12 mouse cellular contexts compared by ENCODE assay signal in the genomic region with DNA sequence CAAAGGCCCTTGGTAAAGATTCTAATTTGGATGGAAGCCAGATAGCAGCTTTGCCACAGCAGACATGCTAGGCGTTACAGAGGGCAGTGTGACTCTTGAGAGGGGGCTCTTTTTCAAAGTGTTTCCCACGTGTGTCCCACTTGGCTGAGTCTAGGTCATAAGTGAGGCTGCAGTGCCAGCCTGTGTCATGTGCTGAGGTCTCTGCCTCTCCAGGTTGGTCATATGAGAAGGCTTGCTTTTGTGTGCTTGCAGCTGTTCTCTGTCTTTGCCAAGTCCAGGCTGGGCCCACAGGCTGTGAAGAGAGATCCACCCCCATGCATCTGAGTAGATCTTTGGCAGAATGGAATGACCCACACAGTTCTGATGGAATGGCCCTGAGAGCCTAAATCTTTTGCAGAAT. TPM values are rescaled to one million over a fixed set of nuclear protein-coding genes. Genes with fewer than 3 reads are reported as not detected.
DNase-seq lines count a peak whose midpoint lies in the region; ATAC-seq and TF ChIP-seq lines count a peak whose summit lies in the region.
"Had no signal": no experiment of that assay in that cellular context is flagged by ENCODE, and none has a peak within 500 bp of the region (broad histone marks: within the 10 kb centered on the region; RNA-seq: fewer than 3 reads in every experiment).

No protein-coding gene starts in this region.

- WGBS in limb, embryonic 14.5 days, result 49% methylated on average over 2 of the region's 2 CpGs
- 44% methylated on average over 2 of the region's 2 CpGs for WGBS in stomach, postnatal 0 days

- no peak for TF ChIP-seq POLR2A in limb, embryonic 14.5 days (IDR thresholded peaks at IDR 0.05; ENCODE audit: borderline replicate concordance, extremely low read depth, insufficient read depth, insufficient read length)

- H3K9me3 ChIP-seq in limb, embryonic 14.5 days (ENCODE audit: control insufficient read depth, low read length), result no peaks in the 10 kb centered on the region
- no peaks in the 10 kb centered on the region for H3K9me3 ChIP-seq in stomach, postnatal 0 days (ENCODE audit: control insufficient read depth, low read length)
- H3K9me3 ChIP-seq: heart, embryonic 15.5 days; limb, embryonic 12.5 days; midbrain, embryonic 12.5 days had no signal

- H3K4me1 ChIP-seq in limb, embryonic 14.5 days (ENCODE audit: control insufficient read depth, insufficient read depth, low read length), result peaks cover 4% of the 10 kb centered on the region
- peaks cover 3% of the 10 kb centered on the region; the same call in 1 of the 2 replicates for H3K4me1 ChIP-seq in stomach, postnatal 0 days (replicated peaks; ENCODE audit: control insufficient read depth, insufficient read depth)

- no peak overlapping the region for H3K4me2 ChIP-seq in limb, embryonic 14.5 days (replicated peaks; ENCODE audit: low read depth, low read length, severe bottlenecking)
- no peak overlapping the region for H3K4me2 ChIP-seq in stomach, postnatal 0 days (replicated peaks; ENCODE audit: low read depth)
- H3K4me2 ChIP-seq: heart, embryonic 15.5 days; limb, embryonic 12.5 days; midbrain, embryonic 12.5 days had no signal

- peaks cover 19% of the 10 kb centered on the region for H3K36me3 ChIP-seq in limb, embryonic 14.5 days (ENCODE audit: control insufficient read depth, insufficient read depth, low read length)
- H3K36me3 ChIP-seq in stomach, postnatal 0 days (ENCODE audit: control insufficient read depth, insufficient read depth, low read length), result no peaks in the 10 kb centered on the region
- H3K36me3 ChIP-seq: heart, embryonic 15.5 days; midbrain, embryonic 12.5 days had no signal

- no peaks in the 10 kb centered on the region for H3K27me3 ChIP-seq in limb, embryonic 14.5 days (ENCODE audit: control insufficient read depth, insufficient read depth, low read length)
- H3K27me3 ChIP-seq in stomach, postnatal 0 days (ENCODE audit: control insufficient read depth, insufficient read depth, low read length), result no peaks in the 10 kb centered on the region
- H3K27me3 ChIP-seq: heart, embryonic 15.5 days; limb, embryonic 12.5 days had no signal

- no peak for TF ChIP-seq CTCF in stomach, postnatal 0 days (IDR thresholded peaks at IDR 0.05; ENCODE audit: low read depth)

- no peak for TF ChIP-seq EP300 in stomach, postnatal 0 days (optimal IDR thresholded peaks at IDR 0.05)

- no peak overlapping the region for H3K4me3 ChIP-seq in limb, embryonic 14.5 days (replicated peaks; ENCODE audit: low read length)
- H3K4me3 ChIP-seq in stomach, postnatal 0 days (ENCODE audit: low read depth, low read length), result no peak overlapping the region
- H3K4me3 ChIP-seq: heart, embryonic 15.5 days; limb, embryonic 12.5 days; midbrain, embryonic 12.5 days had no signal

- H3K27ac ChIP-seq in limb, embryonic 14.5 days (replicated peaks; ENCODE audit: low read depth, low read length), result no peak overlapping the region
- no peak overlapping the region for H3K27ac ChIP-seq in stomach, postnatal 0 days (replicated peaks)
- H3K27ac ChIP-seq: heart, embryonic 15.5 days; limb, embryonic 12.5 days; midbrain, embryonic 12.5 days had no signal

- DNase-seq in frontal cortex, postnatal 25 days (ENCODE audit: low spot score in 2 of 2), result no peak
- peak; percentile 14 for DNase-seq in lung, postnatal 36 days
- DNase-seq in lung, postnatal 14 days, result no peak
- DNase-seq in gastrocnemius, postnatal 25 days, result peak; percentile 59
- DNase-seq in limb, embryonic 14.5 days (ENCODE audit: low spot score), result peak; percentile 25
- DNase-seq in stomach, postnatal 0 days (ENCODE audit: low spot score), result no peak
- DNase-seq in spleen, postnatal 14 days (ENCODE audit: low spot score in 2 of 2), result no peak
- DNase-seq: thymus, postnatal 4 days had no signal

- peak; percentile 34; the same call in 1 of the 2 replicates for ATAC-seq in frontal cortex, adult (ENCODE audit: low TSS enrichment)
- peak; percentile 56 for ATAC-seq in limb, embryonic 14.5 days (ENCODE audit: low FRiP score, low read depth)
- ATAC-seq in stomach, postnatal 0 days (ENCODE audit: low FRiP score, low TSS enrichment), result no peak

- no peak overlapping the region for H3K9ac ChIP-seq in limb, embryonic 14.5 days (ENCODE audit: low read depth, low read length, severe bottlenecking)
- H3K9ac ChIP-seq in stomach, postnatal 0 days (ENCODE audit: low read length), result no peak overlapping the region
- H3K9ac ChIP-seq: heart, embryonic 15.5 days; limb, embryonic 12.5 days; midbrain, embryonic 12.5 days had no signal

RNA-seq across cellular contexts. Expression of gene Ppfibp2, which starts 2.4 kb away (rescaled TPM):
- total RNA-seq in gastrocnemius, postnatal 25 days (2021), result 10 to 100 TPM in 1 of 2 experiments, 1 to 10 TPM in 1; 8.0 to 15.2 TPM
- polyA plus RNA-seq in limb, embryonic 14.5 days (2012; rRNA removed), result 13.3 and 14.4 TPM in 2 replicates
- 12.9 and 14.4 TPM in 2 replicates for polyA plus RNA-seq in limb, embryonic 14.5 days (2014; fragmentation: Nextera tagmentation; extraction: Ambion mirVana)
- 17.8 and 19.2 TPM in 2 replicates for polyA plus RNA-seq in stomach, postnatal 0 days (2015; fragmentation: Nextera tagmentation; extraction: Ambion mirVana)

RNA-seq across cellular contexts. Expression of gene Olfml1, which starts 25.4 kb away (rescaled TPM):
- 1 to 10 TPM; 2.0 to 4.7 TPM for total RNA-seq in gastrocnemius, postnatal 25 days (2021)
- 23.0 and 23.9 TPM in 2 replicates for polyA plus RNA-seq in limb, embryonic 14.5 days (2012; rRNA removed)
- polyA plus RNA-seq in limb, embryonic 14.5 days (2014; fragmentation: Nextera tagmentation; extraction: Ambion mirVana), result 38.5 and 40.4 TPM in 2 replicates
- polyA plus RNA-seq in stomach, postnatal 0 days (2015; fragmentation: Nextera tagmentation; extraction: Ambion mirVana), result 10.2 and 11.0 TPM in 2 replicates

RNA-seq across cellular contexts. Expression of gene 5330417H12Rik, which starts 32.3 kb away (rescaled TPM):
- total RNA-seq in gastrocnemius, postnatal 25 days (2021), result not detected
- polyA plus RNA-seq in limb, embryonic 14.5 days (2012; rRNA removed), result not detected in 2 replicates
- not detected in 2 replicates for polyA plus RNA-seq in limb, embryonic 14.5 days (2014; fragmentation: Nextera tagmentation; extraction: Ambion mirVana)
- polyA plus RNA-seq in stomach, postnatal 0 days (2015; fragmentation: Nextera tagmentation; extraction: Ambion mirVana), result not detected in 2 replicates
- polyA plus RNA-seq: heart, embryonic 15.5 days; limb, embryonic 12.5 days; midbrain, embryonic 12.5 days had no signal

Comparison
In these comparisons a context has a peak if more than half of its experiments do, and no peak if none do; other contexts are left out.
1. DNase-seq: peak in lung, postnatal 36 days (single experiment), gastrocnemius, postnatal 25 days (single experiment) and limb, embryonic 14.5 days (single experiment); none in frontal cortex, postnatal 25 days (0 of 2), lung, postnatal 14 days (single experiment), stomach, postnatal 0 days (single experiment) and spleen, postnatal 14 days (0 of 2).